Mouse (Mus musculus) embryo, embryonic 10 days (tissue): ENCODE data around the gene Gm8297.
"Not testable (repeated sequence)": the region's sequence is repeated elsewhere in the genome, so short reads cannot be mapped to it uniquely, and the experiment has no call there.

Experiments used
- DNase-seq: peaks from one replicate; pipeline ENCODE4 v3.0.0-alpha.2; 2015; ENCODE audit warnings: low spot score

Gene Gm8297

DNA sequence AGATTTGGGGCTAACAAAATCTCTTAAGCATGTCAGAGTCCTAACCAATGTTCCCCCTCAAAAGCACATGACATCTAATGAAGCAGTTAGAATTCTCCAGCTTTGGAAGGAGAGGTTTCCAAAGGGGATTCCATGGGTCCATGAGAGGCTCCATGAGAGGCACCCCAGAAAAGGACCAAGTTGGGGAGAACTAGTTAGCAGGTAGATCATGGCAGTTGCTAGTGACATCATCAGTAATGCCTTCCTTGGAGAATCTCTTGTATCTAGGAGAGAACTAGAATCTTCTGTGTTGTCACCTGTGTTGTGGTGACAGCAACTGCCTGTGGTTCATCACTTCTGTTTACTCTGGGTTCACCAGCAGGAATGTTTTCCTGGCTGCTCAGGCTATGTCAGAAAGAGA is at the start of gene Gm8297:
Gene Gm8297, plus strand, starts transcription at position 301 of the 400 bp plus-strand sequence.
- not testable (repeated sequence) for DNase-seq

DNA sequence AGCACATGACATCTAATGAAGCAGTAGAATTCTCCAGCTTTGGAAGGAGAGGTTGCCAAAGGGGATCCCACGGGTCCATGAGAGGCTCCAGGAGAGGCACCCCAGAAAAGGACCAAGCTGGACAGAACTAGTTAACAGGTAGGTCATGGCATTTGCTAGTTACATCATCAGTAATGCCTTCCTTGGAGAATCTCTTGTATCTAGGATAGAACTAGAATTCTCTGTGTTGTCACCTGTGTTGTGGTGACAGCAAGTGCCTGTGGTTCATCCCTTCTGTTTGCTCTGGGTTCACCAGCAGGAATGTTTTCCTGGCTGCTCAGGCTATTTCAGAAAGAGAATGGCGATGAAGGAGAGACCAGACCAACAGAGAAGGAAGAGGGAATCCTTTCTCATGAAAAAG is 31.9 kb downstream of the Gm8297 start, which contains the start of gene Gm3298:
Gene Gm3298, plus strand, starts transcription at position 301 of the 400 bp plus-strand sequence.
- not testable (repeated sequence) for DNase-seq
